16 mouse cellular contexts compared by ENCODE assay signal in the genomic region with DNA sequence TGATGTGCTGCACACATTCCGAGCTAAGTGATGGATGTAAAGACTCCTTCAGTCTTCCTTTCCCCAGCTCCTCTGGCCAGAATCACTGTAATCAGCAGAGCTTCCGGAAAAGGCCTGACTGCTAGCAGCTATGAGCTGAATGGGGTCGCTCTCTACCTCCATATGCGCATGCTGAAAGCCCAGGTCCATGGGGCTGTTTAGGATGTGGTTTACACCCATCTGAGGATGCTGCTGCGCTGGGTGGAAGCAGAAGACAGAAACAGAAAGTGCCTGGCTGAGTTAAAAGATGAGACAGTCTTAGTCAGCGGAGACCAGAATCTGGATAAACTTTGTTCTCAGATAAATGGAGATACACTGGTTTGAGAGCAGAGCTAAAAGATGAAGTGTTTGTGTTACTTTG.
A peak's percentile ranks its signal among the peaks of the same experiment; 100 is the strongest.
DNase-seq lines count a peak whose midpoint lies in the region; ATAC-seq and TF ChIP-seq lines count a peak whose summit lies in the region.
"Had no signal": no experiment of that assay in that cellular context is flagged by ENCODE, and none has a peak within 500 bp of the region (broad histone marks: within the 10 kb centered on the region; RNA-seq: fewer than 3 reads in every experiment).

No protein-coding gene starts in this region.

- no peak overlapping the region for H3K27ac ChIP-seq in lung, postnatal 0 days (ENCODE audit: low read length)
- H3K27ac ChIP-seq: embryonic facial prominence, embryonic 13.5 days; forebrain, embryonic 10.5 days; hindbrain, embryonic 15.5 days; kidney, embryonic 15.5 days; liver, embryonic 14.5 days had no signal

- H3K4me2 ChIP-seq in lung, postnatal 0 days (replicated peaks; ENCODE audit: low read depth, low read length) = no peak overlapping the region
- H3K4me2 ChIP-seq: embryonic facial prominence, embryonic 13.5 days; hindbrain, embryonic 15.5 days; kidney, embryonic 15.5 days had no signal

- peak; percentile 99 for ATAC-seq in CD4-positive, CD25-positive, alpha-beta regulatory T cell, adult 4 months
- ATAC-seq in megakaryocyte progenitor cell, adult 5-6 weeks (replicated peaks; ENCODE audit: poor library complexity) = peak; percentile 92
- ATAC-seq in lung, postnatal 0 days = no peak

- peak; percentile 75 for DNase-seq in T-cell, adult 2 months (ENCODE audit: low spot score)
- DNase-seq in thymus, postnatal 14 days = peak; percentile 75
- no peak for DNase-seq in testis, postnatal 14 days (ENCODE audit: low spot score)
- DNase-seq in lung, postnatal 0 days (ENCODE audit: low spot score) = no peak
- DNase-seq in cerebellum, adult 8-10 months = no peak
- DNase-seq: adrenal gland, postnatal 14 days; cerebellum, postnatal 36 days; heart, adult 18-20 months; heart, postnatal 10 days had no signal

- 68% methylated on average over 6 of the region's 6 CpGs for WGBS in lung, postnatal 0 days

- H3K4me1 ChIP-seq in lung, postnatal 0 days (ENCODE audit: insufficient read depth, low read depth, low read length) = no peaks in the 10 kb centered on the region
- H3K4me1 ChIP-seq: embryonic facial prominence, embryonic 13.5 days; hindbrain, embryonic 15.5 days; kidney, embryonic 15.5 days had no signal

- TF ChIP-seq CTCF in lung, postnatal 0 days (IDR thresholded peaks at IDR 0.05) = no peak

- H3K4me3 ChIP-seq in lung, postnatal 0 days (ENCODE audit: low read depth, low read length) = no peak overlapping the region
- H3K4me3 ChIP-seq: embryonic facial prominence, embryonic 13.5 days; forebrain, embryonic 10.5 days; hindbrain, embryonic 15.5 days; kidney, embryonic 15.5 days had no signal

- H3K27me3 ChIP-seq in lung, postnatal 0 days (replicated peaks; ENCODE audit: insufficient read depth, low read length) = no peaks in the 10 kb centered on the region
- H3K27me3 ChIP-seq: embryonic facial prominence, embryonic 13.5 days; hindbrain, embryonic 15.5 days; kidney, embryonic 15.5 days had no signal

- H3K9ac ChIP-seq in lung, postnatal 0 days (replicated peaks; ENCODE audit: low read depth) = no peak overlapping the region
- H3K9ac ChIP-seq: embryonic facial prominence, embryonic 13.5 days; hindbrain, embryonic 15.5 days; kidney, embryonic 15.5 days; liver, embryonic 14.5 days had no signal

- no peak for TF ChIP-seq EP300 in lung, postnatal 0 days (IDR thresholded peaks at IDR 0.05)

- H3K36me3 ChIP-seq in lung, postnatal 0 days (ENCODE audit: insufficient read depth, low read length) = no peaks in the 10 kb centered on the region
- H3K36me3 ChIP-seq: embryonic facial prominence, embryonic 13.5 days; forebrain, embryonic 10.5 days; hindbrain, embryonic 15.5 days; kidney, embryonic 15.5 days had no signal

- no peaks in the 10 kb centered on the region for H3K9me3 ChIP-seq in lung, postnatal 0 days (ENCODE audit: low read length)
- H3K9me3 ChIP-seq: embryonic facial prominence, embryonic 13.5 days; forebrain, embryonic 10.5 days; hindbrain, embryonic 15.5 days; kidney, embryonic 15.5 days had no signal

Comparison
In these comparisons a context has a peak if more than half of its experiments do, and no peak if none do; other contexts are left out.
1. DNase-seq: peak in T-cell, adult 2 months (single experiment) and thymus, postnatal 14 days (single experiment); none in testis, postnatal 14 days (single experiment), lung, postnatal 0 days (single experiment) and cerebellum, adult 8-10 months (single experiment).